Mouse (Mus musculus) CH12.LX (cell line): ENCODE measurements at regions not wholly inside any gene's neighbourhood (a gene's known extent, or its start where the extent isn't known, plus 50 kb on each side); places are given as distances from the start of the nearest gene placed in this dataset.

Experiments
- DNase-seq: peaks from one replicate; pipeline ENCODE4 v3.0.0-alpha.2; 2013; ENCODE audit errors: extremely low read depth
- H3K27ac ChIP-seq: 2 replicates; pipeline ENCODE4 v1.5.1; 2012; ENCODE audit warnings: low read depth, mild to moderate bottlenecking, control low read depth, moderate library complexity; ENCODE audit not compliant: insufficient read depth
- H3K27me3 ChIP-seq: replicated peaks from 2 replicates; pipeline ENCODE3; 2012; ENCODE audit warnings: inconsistent platforms
- H3K36me3 ChIP-seq, 2 experiments: replicated peaks in 1 of 2; 2 replicates each; pipeline versions ENCODE3 to v1.6.1; 2012; ENCODE audit warnings: inconsistent platforms in 1 of 2, low read length in 1 of 2, mild to moderate bottlenecking in 1 of 2, mixed read lengths in 1 of 2, moderate library complexity in 1 of 2; ENCODE audit not compliant: control insufficient read depth in 1 of 2, insufficient read depth in 1 of 2
- H3K4me1 ChIP-seq, 2 experiments: 2 replicates each; pipeline ENCODE4 v1.6.1; 2012; ENCODE audit warnings: inconsistent platforms in 1 of 2, moderate library complexity in 1 of 2; ENCODE audit not compliant: insufficient read depth in 2 of 2, control insufficient read depth in 1 of 2
- H3K4me2 ChIP-seq: 2 replicates; pipeline ENCODE4 v1.6.1; 2012; ENCODE audit warnings: low read depth, mild to moderate bottlenecking, control low read depth; ENCODE audit not compliant: poor library complexity, insufficient read depth, severe bottlenecking
- H3K4me3 ChIP-seq, 3 experiments: fragments of 150-350 bp in 1 of 3; sonication (generic) in 1 of 3; replicated peaks in 1 of 3; 2 replicates each; pipeline versions ENCODE3 to v1.5.1; 2011 to 2012; ENCODE audit warnings: low read depth in 2 of 3, low read length in 2 of 3, mild to moderate bottlenecking in 2 of 3, moderate library complexity in 2 of 3, control low read depth in 1 of 3, improper control_type of control experiment in 1 of 3, inconsistent platforms in 1 of 3, mixed read lengths in 1 of 3; ENCODE audit not compliant: poor library complexity in 1 of 3
- H3K79me2 ChIP-seq: replicated peaks from 2 replicates; pipeline ENCODE4 v1.6.1; 2012; ENCODE audit warnings: mild to moderate bottlenecking, moderate library complexity; ENCODE audit not compliant: control insufficient read depth, poor library complexity, insufficient read depth, severe bottlenecking; ENCODE audit errors: extremely low read depth
- H3K9ac ChIP-seq: 2 replicates; pipeline ENCODE4 v1.6.1; 2012; ENCODE audit warnings: low read depth, mild to moderate bottlenecking, control low read depth, moderate library complexity; ENCODE audit not compliant: insufficient read depth
- H3K9me3 ChIP-seq: replicated peaks from 2 replicates; pipeline ENCODE3; 2012; ENCODE audit warnings: low read length, inconsistent platforms, mixed read lengths
- BHLHE40 ChIP-seq: IDR thresholded peaks from 2 replicates; pipeline ENCODE4 v1.6.1; 2011; ENCODE audit warnings: mild to moderate bottlenecking, low read depth, low read length, improper control_type of control experiment
- CHD1 ChIP-seq: IDR thresholded peaks from 2 replicates; pipeline ENCODE4 v1.6.1; 2012; ENCODE audit warnings: low read depth, low read length, improper control_type of control experiment, inconsistent platforms
- CHD2 ChIP-seq: IDR thresholded peaks from 2 replicates; pipeline ENCODE4 v1.6.1; 2011; ENCODE audit warnings: low read length, improper control_type of control experiment
- ELF1 ChIP-seq: IDR thresholded peaks from 2 replicates; pipeline ENCODE4 v1.6.1; 2014; ENCODE audit warnings: low read depth, mild to moderate bottlenecking, inconsistent platforms, low read length, improper control_type of control experiment
- EP300 ChIP-seq: IDR thresholded peaks from 2 replicates; pipeline ENCODE4 v1.6.1; 2011; ENCODE audit warnings: low read length, improper control_type of control experiment
- GABPA ChIP-seq: IDR thresholded peaks from 2 replicates; pipeline ENCODE4 v1.6.1; 2012; ENCODE audit warnings: low read depth, low read length, improper control_type of control experiment, inconsistent platforms; ENCODE audit not compliant: insufficient replicate concordance
- IRF4 ChIP-seq: IDR thresholded peaks from 2 replicates; pipeline ENCODE4 v1.6.1; 2014; ENCODE audit warnings: low read depth, mild to moderate bottlenecking, inconsistent platforms, low read length, improper control_type of control experiment
- JUND ChIP-seq: conservative IDR thresholded peaks from 2 replicates; pipeline ENCODE4 v1.6.1; 2011; ENCODE audit warnings: low read depth, low read length, improper control_type of control experiment
- KAT2A ChIP-seq: IDR thresholded peaks from 2 replicates; pipeline ENCODE4 v1.6.1; 2012; ENCODE audit warnings: low read length, improper control_type of control experiment, inconsistent platforms; ENCODE audit not compliant: insufficient replicate concordance
- MAFK ChIP-seq: IDR thresholded peaks from 2 replicates; pipeline ENCODE4 v1.6.1; 2011; ENCODE audit warnings: low read length, improper control_type of control experiment; ENCODE audit not compliant: insufficient replicate concordance
- MAX ChIP-seq: IDR thresholded peaks from 2 replicates; pipeline ENCODE4 v1.6.1; 2011; ENCODE audit warnings: low read length, improper control_type of control experiment
- MAZ ChIP-seq: IDR thresholded peaks from 2 replicates; pipeline ENCODE4 v1.6.1; 2012; ENCODE audit warnings: low read depth, mild to moderate bottlenecking, inconsistent platforms, low read length, improper control_type of control experiment, moderate library complexity
- MXI1 ChIP-seq: IDR thresholded peaks from 2 replicates; pipeline ENCODE4 v1.6.1; 2011; ENCODE audit warnings: mild to moderate bottlenecking, low read depth, low read length, improper control_type of control experiment
- MYC ChIP-seq: IDR thresholded peaks from 2 replicates; pipeline ENCODE4 v1.6.1; 2011; ENCODE audit warnings: low read depth, mild to moderate bottlenecking, improper control_type of control experiment, low read length
- NELFE ChIP-seq: IDR thresholded peaks from 2 replicates; pipeline ENCODE4 v1.6.1; 2011; ENCODE audit warnings: low read depth, low read length, improper control_type of control experiment
- NRF1 ChIP-seq: IDR thresholded peaks from 2 replicates; pipeline ENCODE4 v1.6.1; 2014; ENCODE audit warnings: low read depth, mild to moderate bottlenecking, inconsistent platforms, low read length, improper control_type of control experiment, moderate library complexity
- PAX5 ChIP-seq: IDR thresholded peaks from 2 replicates; pipeline ENCODE4 v1.6.1; 2012; ENCODE audit warnings: low read length, inconsistent platforms, mixed read lengths
- POLR2A ChIP-seq: IDR thresholded peaks from 2 replicates; pipeline ENCODE4 v1.6.1; 2011; ENCODE audit warnings: low read depth, mild to moderate bottlenecking, improper control_type of control experiment, low read length
- POLR2AphosphoS2 ChIP-seq: IDR thresholded peaks from 2 replicates; pipeline ENCODE4 v1.6.1; 2011; ENCODE audit warnings: low read depth, low read length, improper control_type of control experiment
- RAD21 ChIP-seq: IDR thresholded peaks from 2 replicates; pipeline ENCODE4 v1.6.1; 2011; ENCODE audit warnings: low read depth, mild to moderate bottlenecking, low read length, improper control_type of control experiment, moderate library complexity
- RCOR1 ChIP-seq: conservative IDR thresholded peaks from 2 replicates; pipeline ENCODE4 v1.6.1; 2012; ENCODE audit warnings: low read depth, mild to moderate bottlenecking, inconsistent platforms, low read length, improper control_type of control experiment
- SIN3A ChIP-seq: IDR thresholded peaks from 2 replicates; pipeline ENCODE4 v1.6.1; 2012; ENCODE audit warnings: low read length, improper control_type of control experiment, inconsistent platforms
- TBP ChIP-seq: conservative IDR thresholded peaks from 2 replicates; pipeline ENCODE4 v1.6.1; 2011; ENCODE audit warnings: low read depth, low read length, improper control_type of control experiment
- UBTF ChIP-seq: IDR thresholded peaks from 2 replicates; pipeline ENCODE4 v1.6.1; 2012; ENCODE audit warnings: low read depth, mild to moderate bottlenecking, inconsistent platforms, low read length, improper control_type of control experiment, moderate library complexity
- USF2 ChIP-seq: conservative IDR thresholded peaks from 2 replicates; pipeline ENCODE4 v1.6.1; 2011; ENCODE audit warnings: low read depth, low read length, improper control_type of control experiment
- ZC3H11A ChIP-seq: IDR thresholded peaks from 2 replicates; pipeline ENCODE4 v1.6.1; 2012; ENCODE audit warnings: low read depth, mild to moderate bottlenecking, inconsistent platforms, low read length, improper control_type of control experiment
- ZKSCAN1 ChIP-seq: IDR thresholded peaks from 2 replicates; pipeline ENCODE4 v1.6.1; 2012; ENCODE audit warnings: low read depth, inconsistent platforms, low read length, improper control_type of control experiment, borderline replicate concordance
- ZMIZ1 ChIP-seq: IDR thresholded peaks from 2 replicates; pipeline ENCODE4 v1.6.1; 2012; ENCODE audit warnings: low read depth, mild to moderate bottlenecking, inconsistent platforms, low read length, improper control_type of control experiment
- dilution Hi-C: fragments of 300-500 bp; cut with MboI; formaldehyde crosslinking; loops from 2 replicates; pipeline ENCODE4 v1.14.3; 2020; ENCODE audit warnings: low sequenced_read_pairs; ENCODE audit not compliant: extremely low pct_unique_long_range_greater_than_20kb, extremely low pct_ligation_motif_present
- in situ Hi-C: fragments of 300-500 bp; cut with MboI; formaldehyde crosslinking; loops from 3 replicates; pipeline ENCODE4 v1.14.3; 2019; ENCODE audit warnings: low sequenced_read_pairs, low pct_ligation_motif_present, low pct_unique_long_range_greater_than_20kb, mixed read lengths

GRCm38 (mm10) chr8:115420536-115420935 is 287.1 kb downstream of the Maf start:
- Histone ChIP-seq H3K27me3 (peaks cover 88% of the 10 kb centered on the region), H3K9ac (no peak overlapping the region), H3K4me2 (no peak overlapping the region), H3K4me1 (no peaks in the 10 kb centered on the region), H3K79me2 (no peaks in the 10 kb centered on the region), H3K36me3 (no peaks in the 10 kb centered on the region), H3K4me3 (no peak overlapping the region), H3K27ac (no peak overlapping the region)
- DNase-seq, result no peak
- dilution Hi-C loops, result no loop called here
- in situ Hi-C loops, result no loop called here
- TF ChIP-seq ZMIZ1, result no peak
- no peak for TF ChIP-seq ELF1
- TF ChIP-seq CHD2, result no peak
- TF ChIP-seq MYC, result no peak
- TF ChIP-seq MXI1, result no peak
- TF ChIP-seq MAX, result no peak
- no peak for TF ChIP-seq POLR2AphosphoS2
- no peak for TF ChIP-seq MAFK
- TF ChIP-seq PAX5, result no peak
- no peak for TF ChIP-seq EP300
- TF ChIP-seq USF2, result no peak
- TF ChIP-seq TBP, result no peak
- TF ChIP-seq JUND, result no peak
- TF ChIP-seq CHD1, result no peak
- TF ChIP-seq BHLHE40, result no peak
- TF ChIP-seq MAZ, result no peak
- TF ChIP-seq GABPA, result no peak
- TF ChIP-seq, all 38 proteins: peak for 0
- no peaks in the 10 kb centered on the region for H3K9me3 ChIP-seq

GRCm38 (mm10) chr8:115420131-115420530 is 287.5 kb downstream of the Maf start:
- Histone ChIP-seq H3K4me3 (no peak overlapping the region), H3K4me1 (no peaks in the 10 kb centered on the region), H3K4me2 (no peak overlapping the region), H3K27ac (no peak overlapping the region), H3K9me3 (no peaks in the 10 kb centered on the region), H3K27me3 (peaks cover 89% of the 10 kb centered on the region), H3K36me3 (no peaks in the 10 kb centered on the region), H3K9ac (no peak overlapping the region), H3K79me2 (no peaks in the 10 kb centered on the region)
- in situ Hi-C loops, result no loop called here
- DNase-seq, result no peak
- TF ChIP-seq NRF1 (no peak), CHD2 (no peak), USF2 (no peak), ZC3H11A (no peak), CHD1 (no peak), EP300 (no peak), RAD21 (no peak), UBTF (no peak), POLR2A (no peak), PAX5 (no peak), MAZ (no peak), RCOR1 (no peak), KAT2A (no peak), NELFE (no peak), ZKSCAN1 (no peak), SIN3A (no peak), IRF4 (no peak), MXI1 (no peak)
- dilution Hi-C loops, result no loop called here
